Mouse (Mus musculus): ENCODE measurements around the gene Hdac9. TPM values are rescaled to one million over a fixed set of nuclear protein-coding genes. Genes with fewer than 3 reads are reported as not detected.

Gene Hdac9
- polyA plus RNA-seq, 1 experiment = not detected

DNA sequence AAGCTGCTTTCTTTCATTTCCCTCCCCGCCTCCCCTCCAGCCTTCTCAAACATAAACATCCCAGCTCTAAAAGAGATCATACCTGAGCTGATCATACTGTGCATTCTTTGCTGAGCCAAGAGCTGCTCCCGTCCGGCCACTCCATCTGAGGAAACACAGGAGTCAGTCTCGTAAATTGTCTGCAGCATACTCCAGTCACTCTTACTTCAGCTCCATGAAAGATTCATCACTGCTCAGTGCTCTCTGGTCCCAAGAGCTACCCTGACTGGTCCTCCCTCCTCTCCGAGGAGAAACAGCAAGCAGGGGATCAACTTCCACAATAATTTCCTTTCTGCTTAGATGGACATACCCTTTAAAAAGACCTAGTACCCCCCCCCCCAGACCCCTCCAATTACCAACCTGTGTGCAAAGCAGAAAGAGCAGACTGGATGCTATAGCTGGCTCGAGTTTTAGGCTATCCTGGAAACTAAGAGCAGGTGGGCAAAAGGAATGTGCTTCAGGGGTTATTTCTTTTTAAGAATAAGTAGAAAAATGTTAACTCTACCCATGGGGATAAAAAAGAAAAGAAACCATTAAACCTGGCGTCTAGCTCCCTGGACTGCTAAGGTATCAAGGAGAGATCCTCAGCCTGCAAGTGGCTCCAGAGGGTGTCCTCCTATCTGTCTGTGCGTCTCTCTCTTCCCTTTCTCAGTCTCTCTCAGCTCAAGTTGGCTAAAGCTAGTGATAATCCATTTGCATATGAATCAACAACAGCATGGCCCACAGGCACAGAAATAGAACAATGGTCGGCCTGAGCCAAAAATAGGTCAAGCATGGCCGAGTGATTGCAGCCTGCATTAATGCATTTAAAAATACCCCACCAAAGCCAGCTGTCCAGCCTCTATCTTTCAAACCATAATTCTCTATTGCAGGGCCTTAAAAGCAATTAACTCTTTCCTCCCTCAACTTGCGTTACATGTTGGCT is 388.4 kb downstream of the Hdac9 start:
- Histone ChIP-seq H3K36me3 (replicated peaks; ENCODE audit: low read length) (no peaks in the 10 kb centered on the region), H3K27me3 (replicated peaks) (no peaks in the 10 kb centered on the region), H3K9me3 (no peaks in the 10 kb centered on the region), H3K4me1 (peaks cover 24% of the 10 kb centered on the region), H3K4me3 (replicated peaks) (peak overlapping the region; percentile 16)
- TF ChIP-seq FLI1 (IDR thresholded peaks at IDR 0.05; ENCODE audit: low read length) (no peak), GATA1 (IDR thresholded peaks at IDR 0.05; ENCODE audit: borderline replicate concordance, low read length) (no peak)

- peaks cover 24% of the 10 kb centered on the region for H3K4me1 ChIP-seq
- TF ChIP-seq GATA1 (IDR thresholded peaks at IDR 0.05; ENCODE audit: borderline replicate concordance, low read length) = no peak
- TF ChIP-seq FLI1 (IDR thresholded peaks at IDR 0.05; ENCODE audit: low read length) = no peak
- H3K27me3 ChIP-seq (replicated peaks) = no peaks in the 10 kb centered on the region
- no peak overlapping the region for H3K4me3 ChIP-seq (replicated peaks)
- no peaks in the 10 kb centered on the region for H3K36me3 ChIP-seq (replicated peaks; ENCODE audit: low read length)
- H3K9me3 ChIP-seq = no peaks in the 10 kb centered on the region
Measured at GRCm38 (mm10) chr12:34527761-34528160, 389.1 kb downstream of the Hdac9 start.

GRCm38 (mm10) chr12:34521468-34521867 is 395.4 kb downstream of the Hdac9 start:
- Histone ChIP-seq H3K4me1 (peaks cover 21% of the 10 kb centered on the region), H3K27me3 (replicated peaks) (no peaks in the 10 kb centered on the region), H3K4me3 (replicated peaks) (no peak overlapping the region), H3K9me3 (no peaks in the 10 kb centered on the region), H3K36me3 (replicated peaks; ENCODE audit: low read length) (no peaks in the 10 kb centered on the region)
- TF ChIP-seq GATA1 (IDR thresholded peaks at IDR 0.05; ENCODE audit: borderline replicate concordance, low read length) (no peak), FLI1 (IDR thresholded peaks at IDR 0.05; ENCODE audit: low read length) (no peak)

GRCm38 (mm10) chr12:34516769-34517562 is 399.9 kb downstream of the Hdac9 start:
- H3K9me3 ChIP-seq = no peaks in the 10 kb centered on the region

DNA sequence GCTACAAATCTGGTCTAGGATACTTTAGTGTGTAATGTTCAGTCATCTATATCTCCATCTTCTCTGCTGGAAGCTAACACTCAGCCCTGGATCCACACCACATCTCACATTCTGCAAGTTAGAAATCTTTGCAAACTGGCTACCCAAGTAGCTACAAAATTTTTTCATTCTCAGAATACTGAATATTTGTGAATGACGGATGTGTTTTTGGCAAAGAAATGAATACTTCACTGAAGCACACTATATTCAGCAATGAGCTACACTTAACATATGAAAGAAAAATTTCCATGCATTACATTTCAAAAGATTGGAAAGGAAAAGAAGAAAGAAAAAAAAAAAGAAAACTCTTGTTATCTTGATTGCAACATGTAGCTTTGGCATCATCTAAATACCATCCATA is 410.6 kb downstream of the Hdac9 start:
- Histone ChIP-seq H3K9me3 (no peaks in the 10 kb centered on the region), H3K27me3 (replicated peaks) (no peaks in the 10 kb centered on the region), H3K36me3 (replicated peaks; ENCODE audit: low read length) (no peaks in the 10 kb centered on the region), H3K4me1 (peaks cover 5% of the 10 kb centered on the region; the same call in 1 of the 2 replicates), H3K4me3 (replicated peaks) (no peak overlapping the region)
- no peak for TF ChIP-seq GATA1 (IDR thresholded peaks at IDR 0.05; ENCODE audit: borderline replicate concordance, low read length)
- no peak for TF ChIP-seq FLI1 (IDR thresholded peaks at IDR 0.05; ENCODE audit: low read length)

More at GRCm38 (mm10) chr12:34516769-34517562, 399.9 kb downstream of the Hdac9 start:
- Histone ChIP-seq H3K36me3 (replicated peaks; ENCODE audit: low read length) (no peaks in the 10 kb centered on the region), H3K4me3 (replicated peaks) (peak overlapping the region; percentile 89), H3K4me1 (peaks cover 30% of the 10 kb centered on the region), H3K27me3 (replicated peaks) (no peaks in the 10 kb centered on the region)
- TF ChIP-seq FLI1 (IDR thresholded peaks at IDR 0.05; ENCODE audit: low read length) (no peak), GATA1 (IDR thresholded peaks at IDR 0.05; ENCODE audit: borderline replicate concordance, low read length) (no peak)

- H3K9me3 ChIP-seq = no peaks in the 10 kb centered on the region
- no peak overlapping the region for H3K4me3 ChIP-seq (replicated peaks)
- H3K4me1 ChIP-seq = peaks cover 5% of the 10 kb centered on the region; the same call in 1 of the 2 replicates
- H3K27me3 ChIP-seq (replicated peaks) = no peaks in the 10 kb centered on the region
- no peaks in the 10 kb centered on the region for H3K36me3 ChIP-seq (replicated peaks; ENCODE audit: low read length)
- no peak for TF ChIP-seq GATA1 (IDR thresholded peaks at IDR 0.05; ENCODE audit: borderline replicate concordance, low read length)
- TF ChIP-seq FLI1 (IDR thresholded peaks at IDR 0.05; ENCODE audit: low read length) = no peak
Measured at GRCm38 (mm10) chr12:34498751-34499626, 417.9 kb downstream of the Hdac9 start.

DNA sequence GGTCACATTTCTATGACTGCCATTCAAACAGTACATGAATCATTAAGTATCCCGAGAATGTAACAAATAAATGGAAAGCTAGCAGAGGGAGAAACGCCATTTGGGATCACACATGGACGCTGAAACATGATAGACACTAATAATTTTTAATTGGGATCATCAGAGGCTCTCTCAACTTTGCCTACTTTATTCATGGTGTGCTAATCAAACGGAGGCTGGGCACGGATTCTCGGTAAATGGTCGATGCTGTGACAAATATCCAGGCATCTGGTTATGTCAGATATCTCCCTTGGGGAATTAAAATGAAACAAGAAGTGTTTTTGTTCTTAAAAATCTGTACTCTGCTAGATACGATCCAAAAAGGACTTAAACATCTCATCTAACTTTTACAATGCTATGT is 418.6 kb downstream of the Hdac9 start:
- Histone ChIP-seq H3K4me1 (peaks cover 5% of the 10 kb centered on the region; the same call in 1 of the 2 replicates), H3K4me3 (replicated peaks) (no peak overlapping the region), H3K27me3 (replicated peaks) (no peaks in the 10 kb centered on the region), H3K9me3 (no peaks in the 10 kb centered on the region), H3K36me3 (replicated peaks; ENCODE audit: low read length) (no peaks in the 10 kb centered on the region)
- TF ChIP-seq GATA1 (IDR thresholded peaks at IDR 0.05; ENCODE audit: borderline replicate concordance, low read length) (no peak), FLI1 (IDR thresholded peaks at IDR 0.05; ENCODE audit: low read length) (no peak)

DNA sequence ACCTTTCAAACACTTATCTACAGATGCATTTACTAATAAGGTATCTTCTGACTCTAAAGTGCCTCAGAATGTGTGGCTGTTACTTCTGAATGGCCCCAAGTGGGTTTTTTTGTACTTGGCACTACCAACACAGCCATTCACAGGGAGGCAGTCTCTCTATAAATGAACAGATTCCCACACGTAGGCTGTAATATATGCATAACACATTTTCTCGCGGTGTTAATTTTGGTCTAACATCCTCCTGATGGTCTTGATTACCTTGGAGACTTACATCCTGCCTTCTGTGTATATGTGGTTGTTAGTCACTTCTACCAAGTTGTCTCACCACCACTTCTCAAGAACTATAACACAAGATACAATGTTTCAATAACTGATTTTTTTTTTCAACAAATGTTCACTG is 419.2 kb downstream of the Hdac9 start:
- Histone ChIP-seq H3K4me3 (replicated peaks) (no peak overlapping the region), H3K9me3 (no peaks in the 10 kb centered on the region), H3K4me1 (no peaks in the 10 kb centered on the region), H3K36me3 (replicated peaks; ENCODE audit: low read length) (no peaks in the 10 kb centered on the region), H3K27me3 (replicated peaks) (no peaks in the 10 kb centered on the region)
- no peak for TF ChIP-seq GATA1 (IDR thresholded peaks at IDR 0.05; ENCODE audit: borderline replicate concordance, low read length)
- TF ChIP-seq FLI1 (IDR thresholded peaks at IDR 0.05; ENCODE audit: low read length) = no peak

DNA sequence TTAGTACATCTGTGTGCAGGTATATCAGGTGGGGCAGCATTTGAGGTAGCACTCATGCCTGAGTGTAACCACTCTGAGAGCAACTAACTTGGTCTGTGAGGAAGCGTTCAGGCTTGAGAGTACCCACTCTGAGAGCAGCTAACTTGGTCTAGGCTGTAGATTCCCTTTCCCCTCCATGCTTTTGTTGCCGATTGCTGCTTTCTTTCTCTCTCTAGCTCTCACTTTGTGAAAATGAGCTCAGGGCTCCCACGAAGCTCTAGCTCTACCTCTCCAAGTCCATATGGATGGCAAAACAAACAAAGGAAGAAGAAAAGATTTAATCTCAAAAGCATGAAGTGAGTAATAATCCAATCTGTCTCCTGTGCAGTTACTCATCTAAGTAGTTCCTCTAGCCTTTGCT is 421.0 kb downstream of the Hdac9 start:
- Histone ChIP-seq H3K4me1 (no peaks in the 10 kb centered on the region), H3K4me3 (replicated peaks) (no peak overlapping the region)
- TF ChIP-seq FLI1 (IDR thresholded peaks at IDR 0.05; ENCODE audit: low read length) (no peak), GATA1 (IDR thresholded peaks at IDR 0.05; ENCODE audit: borderline replicate concordance, low read length) (no peak)

More for the DNA sequence above, 421.0 kb downstream of the Hdac9 start:
- Histone ChIP-seq H3K27me3 (replicated peaks) (no peaks in the 10 kb centered on the region), H3K36me3 (replicated peaks; ENCODE audit: low read length) (no peaks in the 10 kb centered on the region), H3K9me3 (no peaks in the 10 kb centered on the region)
